In genomic region chr8:45507277-45507633, GRCm38 (mm10) we compare ENCODE assay signal across 9 mouse cellular contexts. TPM values are rescaled to one million over a fixed set of nuclear protein-coding genes. Genes with fewer than 3 reads are reported as not detected.
DNase-seq lines count a peak whose midpoint lies in the region; ATAC-seq and TF ChIP-seq lines count a peak whose summit lies in the region.
"Had no signal": no experiment of that assay in that cellular context is flagged by ENCODE, and none has a peak within 500 bp of the region (broad histone marks: within the 10 kb centered on the region; RNA-seq: fewer than 3 reads in every experiment).

No protein-coding gene starts in this region.

- peaks cover 7% of the 10 kb centered on the region; the same call in 1 of the 2 replicates for H3K4me1 ChIP-seq in heart, embryonic 10.5 days
- no peaks in the 10 kb centered on the region for H3K4me1 ChIP-seq in neural tube, embryonic 11.5 days (ENCODE audit: control insufficient read depth, insufficient read depth, low read length)
- peaks cover 7% of the 10 kb centered on the region; the same call in 1 of the 2 replicates for H3K4me1 ChIP-seq in limb, embryonic 15.5 days
- H3K4me1 ChIP-seq in stomach, postnatal 0 days (replicated peaks; ENCODE audit: control insufficient read depth, insufficient read depth) = no peaks in the 10 kb centered on the region

- 67% methylated on average over 8 of the region's 8 CpGs for WGBS in heart, embryonic 10.5 days
- WGBS in neural tube, embryonic 11.5 days = 65% methylated on average over 8 of the region's 8 CpGs
- 33% methylated on average over 8 of the region's 8 CpGs for WGBS in limb, embryonic 15.5 days
- WGBS in stomach, postnatal 0 days = 51% methylated on average over 8 of the region's 8 CpGs

- H3K27me3 ChIP-seq in heart, embryonic 10.5 days (ENCODE audit: insufficient read depth, poor library complexity, severe bottlenecking) = no peaks in the 10 kb centered on the region
- H3K27me3 ChIP-seq in neural tube, embryonic 11.5 days (ENCODE audit: control insufficient read depth, insufficient read depth, low read length) = no peaks in the 10 kb centered on the region
- no peaks in the 10 kb centered on the region for H3K27me3 ChIP-seq in limb, embryonic 15.5 days
- no peaks in the 10 kb centered on the region for H3K27me3 ChIP-seq in stomach, postnatal 0 days (ENCODE audit: control insufficient read depth, insufficient read depth, low read length)

- ATAC-seq in neural tube, embryonic 11.5 days (ENCODE audit: insufficient read depth, low FRiP score, low TSS enrichment) = peak; percentile 45; the same call in 1 of the 2 replicates
- no peak for ATAC-seq in limb, embryonic 15.5 days (ENCODE audit: insufficient number of reproducible peaks, low FRiP score, low TSS enrichment, low read depth)
- no peak for ATAC-seq in stomach, postnatal 0 days (ENCODE audit: low FRiP score, low TSS enrichment)

- no peak for TF ChIP-seq CTCF in stomach, postnatal 0 days (IDR thresholded peaks at IDR 0.05; ENCODE audit: low read depth)

- no peaks in the 10 kb centered on the region for H3K36me3 ChIP-seq in heart, embryonic 10.5 days
- no peaks in the 10 kb centered on the region for H3K36me3 ChIP-seq in neural tube, embryonic 11.5 days (ENCODE audit: control insufficient read depth, insufficient read depth, low read length)
- H3K36me3 ChIP-seq in limb, embryonic 15.5 days = no peaks in the 10 kb centered on the region
- no peaks in the 10 kb centered on the region for H3K36me3 ChIP-seq in stomach, postnatal 0 days (ENCODE audit: control insufficient read depth, insufficient read depth, low read length)

- peak overlapping the region; percentile 65; the same call in 1 of the 2 replicates for H3K9ac ChIP-seq in neural tube, embryonic 11.5 days (ENCODE audit: low read length)
- H3K9ac ChIP-seq in limb, embryonic 15.5 days = no peak overlapping the region
- no peak overlapping the region for H3K9ac ChIP-seq in stomach, postnatal 0 days (ENCODE audit: low read length)

- no peak overlapping the region for H3K27ac ChIP-seq in heart, embryonic 10.5 days
- no peak overlapping the region for H3K27ac ChIP-seq in neural tube, embryonic 11.5 days (ENCODE audit: low read depth, low read length)
- H3K27ac ChIP-seq in limb, embryonic 15.5 days = no peak overlapping the region
- no peak overlapping the region for H3K27ac ChIP-seq in stomach, postnatal 0 days (replicated peaks)

- TF ChIP-seq EP300 in stomach, postnatal 0 days (optimal IDR thresholded peaks at IDR 0.05) = no peak

- peak overlapping the region; percentile 26; the same call in 1 of the 2 replicates for H3K4me2 ChIP-seq in neural tube, embryonic 11.5 days (ENCODE audit: low read depth)
- peak overlapping the region; percentile 43 for H3K4me2 ChIP-seq in limb, embryonic 15.5 days
- peak overlapping the region; percentile 37; the same call in 1 of the 2 replicates for H3K4me2 ChIP-seq in stomach, postnatal 0 days (replicated peaks; ENCODE audit: low read depth)

- H3K4me3 ChIP-seq in heart, embryonic 10.5 days = peak overlapping the region; percentile 40
- H3K4me3 ChIP-seq in neural tube, embryonic 11.5 days (ENCODE audit: low read depth, low read length) = peak overlapping the region; percentile 31
- H3K4me3 ChIP-seq in limb, embryonic 15.5 days = peak overlapping the region; percentile 29
- H3K4me3 ChIP-seq in stomach, postnatal 0 days (ENCODE audit: low read depth, low read length) = no peak overlapping the region

- intact Hi-C loops in heart, postnatal 36 days (cut with DNase I) = loop anchor here (5.0 kb wide), 1 partner anchor 40 kb away; no protein-coding TSS in a partner anchor

- no peak for DNase-seq in heart, embryonic 10.5 days (ENCODE audit: low spot score)
- no peak for DNase-seq in heart, postnatal 36 days
- DNase-seq in neural tube, embryonic 11.5 days (ENCODE audit: low spot score) = no peak
- no peak for DNase-seq in neural tube, embryonic 10.5 days (ENCODE audit: extremely low spot score, low spot score)
- DNase-seq in stomach, postnatal 0 days (ENCODE audit: low spot score) = no peak
- DNase-seq in right cerebral cortex, postnatal 14 days = no peak
- no peak for DNase-seq in left cerebral cortex, adult 9 months (ENCODE audit: low spot score in 2 of 2)
- DNase-seq: lung, postnatal 10 days had no signal

- no peaks in the 10 kb centered on the region for H3K9me3 ChIP-seq in heart, embryonic 10.5 days
- H3K9me3 ChIP-seq in neural tube, embryonic 11.5 days (ENCODE audit: control insufficient read depth, low read length) = no peaks in the 10 kb centered on the region
- H3K9me3 ChIP-seq in limb, embryonic 15.5 days = no peaks in the 10 kb centered on the region
- no peaks in the 10 kb centered on the region for H3K9me3 ChIP-seq in stomach, postnatal 0 days (ENCODE audit: control insufficient read depth, low read length)

RNA-seq across cellular contexts. Expression of gene Sorbs2, which starts 0.3 kb away (rescaled TPM):
- 134 and 278 TPM in 2 replicates for polyA plus RNA-seq in heart, embryonic 10.5 days (2016; fragmentation: Nextera tagmentation; extraction: Ambion mirVana)
- 100 to 1,000 TPM; 520 to 531 TPM for total RNA-seq in heart, postnatal 36 days (2021)
- polyA plus RNA-seq in neural tube, embryonic 11.5 days (2014; fragmentation: Nextera tagmentation; extraction: Ambion mirVana) = 40.9 and 45.2 TPM in 2 replicates
- 34.9 and 40.6 TPM in 2 replicates for polyA plus RNA-seq in limb, embryonic 15.5 days (2015; fragmentation: Nextera tagmentation; extraction: Ambion mirVana)
- polyA plus RNA-seq in stomach, postnatal 0 days (2015; fragmentation: Nextera tagmentation; extraction: Ambion mirVana) = 19.0 and 21.1 TPM in 2 replicates
